Mouse (Mus musculus) limb, embryonic 14.5 days (tissue): ENCODE measurements around the gene Ncstn. TPM values are rescaled to one million over a fixed set of nuclear protein-coding genes. Genes with fewer than 3 reads are reported as not detected.

Experiments used
- ATAC-seq: fragments of 200-750 bp; cut with Nextera tagmentation; 2 replicates; pipeline ENCODE4 v1.8.0; 2017; ENCODE audit warnings: low read depth, moderate number of reproducible peaks, moderate TSS enrichment; ENCODE audit not compliant: low FRiP score
- DNase-seq: peaks from one replicate; pipeline ENCODE4 v3.0.0-alpha.2; 2015; ENCODE audit warnings: low spot score
- H3K27ac ChIP-seq: fragments of 300-500 bp; sonication (generic); replicated peaks from 2 replicates; pipeline ENCODE4 v1.5.1; 2014; ENCODE audit warnings: low read depth, mild to moderate bottlenecking, low read length, moderate library complexity, mixed read lengths
- H3K27me3 ChIP-seq: fragments of 300-500 bp; sonication (generic); 2 replicates; pipeline ENCODE4 v1.6.1; 2014; ENCODE audit warnings: low read length, mixed read lengths; ENCODE audit not compliant: control insufficient read depth, insufficient read depth
- H3K36me3 ChIP-seq: fragments of 300-500 bp; sonication (generic); 2 replicates; pipeline ENCODE4 v1.6.1; 2014; ENCODE audit warnings: mild to moderate bottlenecking, low read length, moderate library complexity, mixed read lengths; ENCODE audit not compliant: control insufficient read depth, insufficient read depth
- H3K4me1 ChIP-seq: fragments of 300-500 bp; sonication (generic); 2 replicates; pipeline ENCODE4 v1.6.1; 2014; ENCODE audit warnings: antibody characterized with exemption, low read length, mixed read lengths; ENCODE audit not compliant: control insufficient read depth, insufficient read depth
- H3K4me2 ChIP-seq: fragments of 300-500 bp; sonication (generic); replicated peaks from 2 replicates; pipeline ENCODE4 v1.6.1; 2014; ENCODE audit warnings: low read depth, mild to moderate bottlenecking, low read length, moderate library complexity; ENCODE audit not compliant: severe bottlenecking
- H3K4me3 ChIP-seq: fragments of 300-500 bp; sonication (generic); replicated peaks from 2 replicates; pipeline ENCODE4 v1.5.1; 2014; ENCODE audit warnings: low read length
- H3K9ac ChIP-seq: fragments of 300-500 bp; sonication (generic); 2 replicates; pipeline ENCODE4 v1.6.1; 2014; ENCODE audit warnings: mild to moderate bottlenecking, low read depth, low read length, moderate library complexity; ENCODE audit not compliant: severe bottlenecking
- H3K9me3 ChIP-seq: fragments of 300-500 bp; sonication (generic); 2 replicates; pipeline ENCODE4 v1.6.1; 2016; ENCODE audit warnings: low read length; ENCODE audit not compliant: control insufficient read depth
- POLR2A ChIP-seq: fragments of 200-500 bp; IDR thresholded peaks from 2 replicates; pipeline ENCODE4 v1.8.0; 2012; ENCODE audit warnings: inconsistent platforms, mild to moderate bottlenecking, moderate library complexity, borderline replicate concordance; ENCODE audit not compliant: insufficient read depth, insufficient read length; ENCODE audit errors: extremely low read depth
- WGBS: fragments of 180-500 bp; shearing (Covaris S2); extraction: QIAGEN DNeasy Blood & Tissue Kit; methylation state at CpG from one replicate; pipeline ENCODE4 v1.1.7; 2014; 5-methylcytosine and 5-hydroxymethylcytosine counted together
- polyA plus RNA-seq, 2 experiments: library from polyadenylated mRNA; depleted of rRNA in 1 of 2; stranded (reverse) in 1 of 2; unstranded in 1 of 2; fragments of >200 nt; fragmentation: Nextera tagmentation in 1 of 2; extraction: Ambion mirVana in 1 of 2; gene quantifications; 2 replicates each; pipeline versions ENCODE4 v1.2.1 to v1.2.3; 2012 to 2014

Ncstn gene
- polyA plus RNA-seq, 2 experiments, result 98.4 to 137 TPM

DNA sequence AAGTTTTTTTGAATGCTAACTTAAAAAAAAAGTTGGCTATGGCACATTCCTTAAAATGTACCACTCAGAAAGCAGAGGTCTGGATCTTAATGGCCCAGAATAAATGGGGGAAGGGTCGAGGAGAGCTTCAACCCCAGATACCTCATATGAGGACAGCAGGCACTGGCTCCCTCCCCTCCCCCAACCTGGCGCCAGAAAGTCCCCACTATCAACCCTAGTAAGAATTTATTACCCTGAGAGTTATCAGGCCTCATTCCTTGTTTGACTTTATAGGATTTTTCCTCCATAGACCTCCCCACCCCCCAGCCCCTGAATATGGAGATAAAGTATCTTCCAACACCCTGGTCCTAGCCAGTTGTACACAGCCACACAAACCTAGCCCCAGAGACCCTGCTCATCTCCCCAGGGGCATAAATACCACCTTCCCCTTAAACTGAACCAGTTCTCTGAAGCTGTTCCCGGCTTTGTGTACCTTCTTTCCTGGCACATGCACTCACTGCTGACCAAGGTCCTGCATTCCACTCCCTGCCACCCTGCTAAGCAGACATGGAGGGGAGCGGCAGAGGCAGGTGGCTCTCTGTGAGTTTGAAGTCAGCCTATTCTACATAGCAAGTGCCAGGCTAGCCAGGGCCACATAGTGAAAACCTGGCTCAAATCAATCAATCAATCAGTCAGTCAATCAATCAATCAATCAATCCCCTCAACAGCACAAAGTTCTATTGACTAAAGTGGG lies 19.1 kb downstream of the Ncstn start:
- Histone ChIP-seq H3K36me3 (peaks cover 42% of the 10 kb centered on the region), H3K27me3 (no peaks in the 10 kb centered on the region), H3K4me1 (peaks cover 5% of the 10 kb centered on the region), H3K4me3 (no peak overlapping the region), H3K9ac (no peak overlapping the region), H3K27ac (no peak overlapping the region), H3K9me3 (no peaks in the 10 kb centered on the region), H3K4me2 (no peak overlapping the region)
- no peak for ATAC-seq
- 23% methylated on average over 4 of the region's 4 CpGs for WGBS
- TF ChIP-seq POLR2A, result no peak
- DNase-seq, result no peak

DNA sequence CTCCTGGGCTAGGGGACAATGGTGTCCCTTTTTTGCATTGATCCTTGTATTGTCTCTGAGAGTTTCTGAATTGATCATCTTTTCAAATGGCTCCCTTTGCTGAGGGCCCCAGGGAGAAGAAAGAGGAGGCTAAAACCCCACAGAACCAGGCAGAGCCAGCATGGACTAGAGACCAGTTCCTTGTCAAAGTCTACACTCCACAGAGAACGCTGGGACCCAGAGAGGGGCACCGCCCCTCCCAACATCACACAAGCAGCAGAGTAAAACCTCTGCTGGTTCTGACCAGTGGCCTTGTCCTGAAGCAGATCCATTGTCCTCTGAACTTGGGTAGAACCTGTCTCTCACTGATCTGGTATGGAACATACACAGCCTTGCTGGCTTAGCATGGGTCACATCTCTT lies 20.5 kb downstream of the Ncstn start:
- peaks cover 28% of the 10 kb centered on the region for H3K36me3 ChIP-seq
- DNase-seq, result no peak
- WGBS, result 78% methylated on average over 2 of the region's 2 CpGs
- no peak overlapping the region for H3K27ac ChIP-seq
- H3K4me2 ChIP-seq, result no peak overlapping the region
- no peak overlapping the region for H3K9ac ChIP-seq
- no peaks in the 10 kb centered on the region for H3K9me3 ChIP-seq
- no peak overlapping the region for H3K4me3 ChIP-seq
- H3K27me3 ChIP-seq, result no peaks in the 10 kb centered on the region
- no peak for ATAC-seq
- no peak for TF ChIP-seq POLR2A
- peaks cover 5% of the 10 kb centered on the region for H3K4me1 ChIP-seq

DNA sequence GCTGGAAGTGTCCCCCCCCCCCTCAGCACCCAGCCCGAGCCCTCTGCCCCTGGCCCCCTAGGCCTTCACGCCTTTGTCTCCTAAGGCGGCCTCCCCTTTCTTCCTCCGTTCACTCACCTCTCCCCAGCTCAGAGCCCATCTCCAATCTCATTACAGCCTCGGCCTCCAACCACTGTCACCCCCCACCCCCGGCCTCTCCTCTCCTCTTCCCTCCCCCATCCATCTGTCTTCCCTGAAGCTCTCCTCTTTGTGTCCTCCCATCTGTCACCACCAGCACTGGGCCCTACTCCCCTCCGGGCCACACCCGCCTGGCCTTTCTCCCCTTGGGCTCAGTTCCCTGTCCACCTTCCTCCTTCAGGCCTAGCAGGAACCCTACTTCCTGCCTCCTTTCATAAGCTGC lies 21.4 kb downstream of the Ncstn start:
- ATAC-seq, result no peak
- Histone ChIP-seq H3K9me3 (no peaks in the 10 kb centered on the region), H3K4me1 (peaks cover 5% of the 10 kb centered on the region), H3K9ac (no peak overlapping the region), H3K36me3 (peaks cover 20% of the 10 kb centered on the region), H3K4me2 (no peak overlapping the region), H3K4me3 (no peak overlapping the region), H3K27ac (no peak overlapping the region), H3K27me3 (0 out of 2 replicates have a peak, but pooled peaks cover 2% of the 10 kb centered on the region)
- no peak for DNase-seq
- WGBS, result 31% methylated on average over 8 of the region's 8 CpGs
- no peak for TF ChIP-seq POLR2A

GRCm38 (mm10) chr1:172060659-172061058 lies 21.9 kb downstream of the Ncstn start:
- no peak for DNase-seq

GRCm38 (mm10) chr1:172058874-172059273 lies 23.7 kb downstream of the Ncstn start:
- no peak for ATAC-seq
- WGBS, result 54% methylated on average over 7 of the region's 7 CpGs
- Histone ChIP-seq H3K4me1 (peaks cover 9% of the 10 kb centered on the region), H3K9me3 (no peaks in the 10 kb centered on the region), H3K4me2 (no peak overlapping the region), H3K27me3 (peaks cover 23% of the 10 kb centered on the region), H3K27ac (no peak overlapping the region), H3K36me3 (no peaks in the 10 kb centered on the region), H3K9ac (no peak overlapping the region), H3K4me3 (no peak overlapping the region)
- DNase-seq, result no peak
- no peak for TF ChIP-seq POLR2A

More at GRCm38 (mm10) chr1:172060659-172061058, 21.9 kb downstream of the Ncstn start:
- no peak overlapping the region for H3K4me2 ChIP-seq
- no peak overlapping the region for H3K27ac ChIP-seq
- no peak overlapping the region for H3K9ac ChIP-seq
- H3K4me3 ChIP-seq, result no peak overlapping the region
- H3K4me1 ChIP-seq, result peaks cover 5% of the 10 kb centered on the region
- peaks cover 15% of the 10 kb centered on the region for H3K36me3 ChIP-seq
- peaks cover 5% of the 10 kb centered on the region; the same call in 1 of the 2 replicates for H3K27me3 ChIP-seq
- TF ChIP-seq POLR2A, result no peak
- ATAC-seq, result no peak
- WGBS, result 51% methylated on average over 4 of the region's 4 CpGs
- H3K9me3 ChIP-seq, result no peaks in the 10 kb centered on the region
